Mouse (Mus musculus): ENCODE results near the gene Ccdc141. TPM values are rescaled to one million over a fixed set of nuclear protein-coding genes. Genes with fewer than 3 reads are reported as not detected.

Ccdc141 gene
- polyA plus RNA-seq, 1 experiment from 2014 or later: 19.6 TPM

DNA sequence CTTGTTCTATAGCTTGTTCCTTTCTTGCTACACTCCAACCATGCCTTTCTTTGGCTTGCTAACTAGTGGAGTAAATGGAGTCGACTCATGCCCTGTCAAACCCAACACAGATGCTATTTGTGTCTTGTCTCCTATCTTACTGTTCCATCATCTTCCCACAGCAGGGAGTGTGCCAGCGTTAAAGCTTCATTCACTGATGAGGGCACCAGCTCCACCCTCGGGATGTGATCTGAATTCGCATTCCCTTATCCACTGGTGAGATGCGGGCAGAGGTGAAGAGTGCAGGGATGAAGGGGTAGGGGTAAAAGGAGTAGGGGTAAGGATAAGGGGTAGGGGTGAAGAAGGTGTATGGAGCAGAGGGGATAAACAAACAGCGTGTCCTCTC lies 12.6 kb upstream of the Ccdc141 start:
- H3K4me1 ChIP-seq (replicated peaks; ENCODE audit: control insufficient read depth, insufficient read depth, low read length): no peaks in the 10 kb centered on the region

DNA sequence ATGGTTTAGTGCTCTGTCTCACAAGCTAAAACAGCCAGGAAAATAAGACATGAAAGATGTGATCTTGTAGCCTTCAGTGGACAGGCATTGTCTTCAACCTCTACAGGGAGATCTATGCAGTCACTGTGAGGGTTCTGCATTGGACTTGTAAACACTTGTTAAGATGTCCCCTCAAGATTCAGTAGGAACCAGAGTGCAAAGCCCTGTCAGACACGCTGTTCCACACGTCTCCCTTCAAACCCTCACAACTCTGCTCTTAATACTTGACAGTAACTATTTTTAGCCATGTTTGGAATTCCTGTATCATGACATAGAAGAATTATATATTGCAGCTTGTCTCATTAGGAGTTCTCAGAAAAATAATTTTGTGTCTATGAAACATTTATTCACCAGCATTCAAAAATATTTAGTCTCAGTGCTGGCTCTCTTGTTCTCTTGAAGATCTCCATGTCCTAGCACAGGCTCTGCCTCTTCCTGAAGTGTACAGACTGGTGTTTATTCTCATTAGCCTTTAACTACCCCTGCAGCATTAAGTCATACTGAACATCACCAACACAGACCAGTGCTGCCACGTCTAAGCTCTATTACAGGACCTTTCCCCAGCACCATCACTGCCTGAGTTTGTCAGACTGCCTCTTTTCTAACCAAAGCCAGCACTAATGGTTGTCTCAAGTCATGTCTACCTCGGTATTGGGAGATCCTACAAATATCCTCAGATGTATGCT lies 12.0 kb upstream of the Ccdc141 start:
- Histone ChIP-seq H3K9ac (ENCODE audit: low read length) (no peak overlapping the region), H3K4me1 (replicated peaks; ENCODE audit: control insufficient read depth, insufficient read depth, low read length) (no peaks in the 10 kb centered on the region), H3K27me3 (ENCODE audit: control insufficient read depth, insufficient read depth, low read depth, low read length) (no peaks in the 10 kb centered on the region), H3K9me3 (ENCODE audit: control insufficient read depth, low read length) (no peaks in the 10 kb centered on the region; the same call in 1 of the 2 replicates), H3K36me3 (ENCODE audit: control insufficient read depth, insufficient read depth, low read length) (peaks cover 2% of the 10 kb centered on the region; the same call in 1 of the 2 replicates), H3K4me2 (ENCODE audit: low read depth, low read length) (no peak overlapping the region), H3K27ac (ENCODE audit: low read length) (peak overlapping the region; percentile 32; the same call in 1 of the 2 replicates), H3K4me3 (ENCODE audit: low read length) (no peak overlapping the region)
- 47% methylated on average over 4 of the region's 4 CpGs for WGBS
- peak; percentile 62 for ATAC-seq (ENCODE audit: low read depth)

More for the DNA sequence above, 12.6 kb upstream of the Ccdc141 start:
- 71% methylated on average over 6 of the region's 6 CpGs for WGBS
- Histone ChIP-seq H3K36me3 (ENCODE audit: control insufficient read depth, insufficient read depth, low read length) (peaks cover 2% of the 10 kb centered on the region; the same call in 1 of the 2 replicates), H3K9ac (ENCODE audit: low read length) (no peak overlapping the region), H3K27ac (ENCODE audit: low read length) (0 out of 2 replicates have a peak overlapping the region, but pooled peaks have one; percentile 4), H3K4me2 (ENCODE audit: low read depth, low read length) (no peak overlapping the region), H3K27me3 (ENCODE audit: control insufficient read depth, insufficient read depth, low read depth, low read length) (no peaks in the 10 kb centered on the region), H3K4me3 (ENCODE audit: low read length) (no peak overlapping the region), H3K9me3 (ENCODE audit: control insufficient read depth, low read length) (no peaks in the 10 kb centered on the region; the same call in 1 of the 2 replicates)
- ATAC-seq (ENCODE audit: low read depth): 0 out of 2 replicates have a peak, but pooled peaks have one; percentile 31

DNA sequence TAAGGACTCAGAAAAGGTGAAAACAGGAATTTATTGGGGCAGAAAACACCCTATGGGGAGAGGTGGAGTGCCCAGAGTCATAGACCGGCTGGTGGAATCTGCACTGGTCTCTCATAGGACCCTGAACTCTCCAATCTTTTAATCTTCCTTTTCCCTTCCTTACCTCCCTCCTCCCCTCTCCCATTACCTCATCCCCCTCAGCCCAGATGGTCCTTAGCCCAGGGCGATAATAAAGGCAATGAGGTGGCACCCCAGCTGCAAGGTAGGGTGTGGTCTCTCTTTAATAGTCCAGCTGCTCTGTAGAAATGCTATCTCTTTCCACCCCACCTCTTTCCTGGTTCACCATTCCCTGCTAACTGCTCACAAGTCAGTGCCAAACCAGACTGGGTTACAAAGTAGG lies 7.0 kb upstream of the Ccdc141 start:
- H3K4me1 ChIP-seq (replicated peaks; ENCODE audit: control insufficient read depth, insufficient read depth, low read length): peaks cover 14% of the 10 kb centered on the region
- H3K9ac ChIP-seq (ENCODE audit: low read length): no peak overlapping the region
- no peaks in the 10 kb centered on the region; the same call in 1 of the 2 replicates for H3K9me3 ChIP-seq (ENCODE audit: control insufficient read depth, low read length)
- H3K4me3 ChIP-seq (ENCODE audit: low read length): no peak overlapping the region
- H3K36me3 ChIP-seq (ENCODE audit: control insufficient read depth, insufficient read depth, low read length): no peaks in the 10 kb centered on the region
- no peaks in the 10 kb centered on the region for H3K27me3 ChIP-seq (ENCODE audit: control insufficient read depth, insufficient read depth, low read depth, low read length)
- no peak overlapping the region for H3K4me2 ChIP-seq (ENCODE audit: low read depth, low read length)
- 73% methylated on average over 2 of the region's 2 CpGs for WGBS
- no peak overlapping the region for H3K27ac ChIP-seq (ENCODE audit: low read length)
- no peak for ATAC-seq (ENCODE audit: low read depth)

DNA sequence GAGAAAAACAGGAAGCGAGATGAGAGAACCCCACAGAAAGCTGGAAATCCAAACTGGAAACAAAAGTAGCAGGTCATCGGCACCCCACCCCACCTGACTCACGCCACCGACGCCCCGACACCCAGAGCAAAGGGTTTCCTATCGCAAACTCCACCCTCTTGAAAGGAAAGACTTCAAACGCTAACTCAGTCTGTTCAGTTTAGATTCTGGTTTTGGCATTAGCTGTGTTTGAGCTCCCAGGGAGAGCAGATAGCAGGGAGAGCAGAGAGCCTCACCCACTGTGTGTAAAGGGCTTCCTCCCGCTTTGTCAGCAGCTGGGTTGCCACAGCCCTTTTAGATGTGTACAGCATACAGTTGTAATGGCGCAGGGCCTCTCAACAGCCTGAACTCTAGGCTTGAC lies 6.0 kb upstream of the Ccdc141 start:
- H3K27me3 ChIP-seq (ENCODE audit: control insufficient read depth, insufficient read depth, low read depth, low read length): no peaks in the 10 kb centered on the region
- no peaks in the 10 kb centered on the region; the same call in 1 of the 2 replicates for H3K9me3 ChIP-seq (ENCODE audit: control insufficient read depth, low read length)
- H3K4me3 ChIP-seq (ENCODE audit: low read length): no peak overlapping the region
- WGBS: 23% methylated on average over 10 of the region's 10 CpGs
- ATAC-seq (ENCODE audit: low read depth): peak; percentile 53
- H3K4me1 ChIP-seq (replicated peaks; ENCODE audit: control insufficient read depth, insufficient read depth, low read length): peaks cover 21% of the 10 kb centered on the region
- H3K9ac ChIP-seq (ENCODE audit: low read length): no peak overlapping the region
- peak overlapping the region; percentile 6; the same call in 1 of the 2 replicates for H3K4me2 ChIP-seq (ENCODE audit: low read depth, low read length)
- H3K27ac ChIP-seq (ENCODE audit: low read length): no peak overlapping the region
- H3K36me3 ChIP-seq (ENCODE audit: control insufficient read depth, insufficient read depth, low read length): no peaks in the 10 kb centered on the region

DNA sequence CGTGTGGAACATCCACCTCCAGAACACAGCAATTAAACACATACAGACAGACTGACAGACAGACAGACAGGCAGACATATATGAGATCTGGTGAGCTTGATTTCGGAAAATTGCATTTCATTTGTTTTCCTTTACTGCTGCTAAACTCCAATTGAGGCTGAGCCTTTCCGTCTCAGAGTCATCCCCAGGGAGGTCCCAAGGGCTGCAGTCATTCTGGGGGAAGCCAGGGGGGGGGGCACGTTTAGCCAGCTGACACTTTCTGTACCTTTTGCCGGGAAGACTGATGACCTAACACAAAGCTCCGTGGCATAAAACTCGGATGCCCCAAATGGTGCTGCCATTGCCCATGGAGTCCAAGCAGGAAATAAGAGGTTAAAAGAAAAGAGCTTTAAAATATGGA lies 5.0 kb upstream of the Ccdc141 start:
- Histone ChIP-seq H3K9ac (ENCODE audit: low read length) (no peak overlapping the region), H3K9me3 (ENCODE audit: control insufficient read depth, low read length) (no peaks in the 10 kb centered on the region; the same call in 1 of the 2 replicates), H3K36me3 (ENCODE audit: control insufficient read depth, insufficient read depth, low read length) (no peaks in the 10 kb centered on the region), H3K27me3 (ENCODE audit: control insufficient read depth, insufficient read depth, low read depth, low read length) (no peaks in the 10 kb centered on the region), H3K27ac (ENCODE audit: low read length) (no peak overlapping the region), H3K4me3 (ENCODE audit: low read length) (no peak overlapping the region), H3K4me2 (ENCODE audit: low read depth, low read length) (no peak overlapping the region), H3K4me1 (replicated peaks; ENCODE audit: control insufficient read depth, insufficient read depth, low read length) (peaks cover 29% of the 10 kb centered on the region)
- 55% methylated on average over 7 of the region's 7 CpGs for WGBS
- ATAC-seq (ENCODE audit: low read depth): no peak

DNA sequence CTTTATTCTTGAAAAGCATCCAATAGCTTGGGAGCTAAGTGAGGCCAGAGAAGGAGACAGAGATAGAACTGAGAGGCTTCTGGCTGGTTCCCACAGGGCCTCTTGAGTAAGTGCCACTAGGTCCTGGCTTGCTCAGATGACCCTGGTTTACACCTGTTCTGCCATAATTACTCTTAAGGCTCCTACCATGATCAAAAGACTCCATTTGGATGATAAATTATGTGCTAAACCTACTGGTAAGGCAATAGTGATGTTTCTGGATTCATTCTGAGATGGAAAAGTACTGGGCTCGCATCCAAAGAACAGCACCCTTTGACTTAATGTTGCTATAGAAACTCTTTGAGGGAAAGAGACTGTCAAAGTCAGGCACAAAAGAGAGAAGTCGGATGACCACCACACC lies 3.9 kb upstream of the Ccdc141 start:
- H3K27ac ChIP-seq (ENCODE audit: low read length): no peak overlapping the region
- WGBS: 44% methylated on average over 2 of the region's 2 CpGs
- H3K9me3 ChIP-seq (ENCODE audit: control insufficient read depth, low read length): no peaks in the 10 kb centered on the region
- no peaks in the 10 kb centered on the region for H3K27me3 ChIP-seq (ENCODE audit: control insufficient read depth, insufficient read depth, low read depth, low read length)
- H3K4me3 ChIP-seq (ENCODE audit: low read length): no peak overlapping the region
- peaks cover 34% of the 10 kb centered on the region for H3K4me1 ChIP-seq (replicated peaks; ENCODE audit: control insufficient read depth, insufficient read depth, low read length)
- H3K4me2 ChIP-seq (ENCODE audit: low read depth, low read length): no peak overlapping the region
- no peak overlapping the region for H3K9ac ChIP-seq (ENCODE audit: low read length)
- ATAC-seq (ENCODE audit: low read depth): 0 out of 2 replicates have a peak, but pooled peaks have one; percentile 6
- no peaks in the 10 kb centered on the region for H3K36me3 ChIP-seq (ENCODE audit: control insufficient read depth, insufficient read depth, low read length)

DNA sequence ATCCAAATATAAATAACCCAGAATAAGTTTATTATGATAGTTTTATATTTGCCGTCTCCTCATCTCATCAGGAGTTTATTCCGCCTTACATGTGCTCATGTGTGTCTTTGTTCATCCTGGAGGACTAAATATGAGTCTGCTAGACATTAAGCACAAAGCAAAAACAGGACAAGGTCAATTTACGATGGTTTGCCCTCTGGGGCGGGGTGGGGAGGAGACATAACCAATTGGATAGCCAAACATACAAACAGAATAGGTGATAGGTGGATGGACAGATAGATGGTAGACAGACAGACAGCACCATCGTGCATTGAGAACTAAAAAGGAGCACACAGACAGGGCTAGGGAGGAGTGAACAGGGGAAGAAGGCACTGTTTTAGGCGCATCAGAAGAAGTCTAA lies 3.4 kb upstream of the Ccdc141 start:
- H3K9me3 ChIP-seq (ENCODE audit: control insufficient read depth, low read length): no peaks in the 10 kb centered on the region
- H3K9ac ChIP-seq (ENCODE audit: low read length): no peak overlapping the region
- no peaks in the 10 kb centered on the region for H3K27me3 ChIP-seq (ENCODE audit: control insufficient read depth, insufficient read depth, low read depth, low read length)
- H3K27ac ChIP-seq (ENCODE audit: low read length): no peak overlapping the region
- H3K36me3 ChIP-seq (ENCODE audit: control insufficient read depth, insufficient read depth, low read length): no peaks in the 10 kb centered on the region
- WGBS: 79% methylated on average over 6 of the region's 6 CpGs
- no peak overlapping the region for H3K4me2 ChIP-seq (ENCODE audit: low read depth, low read length)
- no peak for ATAC-seq (ENCODE audit: low read depth)
- H3K4me1 ChIP-seq (replicated peaks; ENCODE audit: control insufficient read depth, insufficient read depth, low read length): peaks cover 37% of the 10 kb centered on the region
- H3K4me3 ChIP-seq (ENCODE audit: low read length): no peak overlapping the region

DNA sequence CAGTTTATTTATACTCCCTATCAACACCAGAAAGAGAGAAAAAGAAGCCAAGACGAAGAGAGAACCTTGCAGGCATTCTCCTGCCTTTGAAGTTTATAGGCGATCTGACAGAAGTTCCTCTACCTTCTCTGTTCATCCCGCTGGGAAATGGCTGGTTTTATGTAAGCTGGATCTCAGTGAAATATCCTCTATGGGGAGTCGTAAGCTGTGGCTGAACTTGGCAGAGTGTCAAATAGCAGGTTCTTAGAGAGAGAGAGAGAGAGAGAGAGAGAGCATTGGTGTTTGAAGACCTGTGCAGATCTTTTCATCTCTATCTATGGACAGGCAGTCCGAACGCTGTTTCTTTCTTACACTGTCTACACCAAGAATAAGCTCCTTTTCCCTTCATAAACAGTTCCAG lies 2.9 kb upstream of the Ccdc141 start:
- no peaks in the 10 kb centered on the region for H3K9me3 ChIP-seq (ENCODE audit: control insufficient read depth, low read length)
- H3K4me3 ChIP-seq (ENCODE audit: low read length): no peak overlapping the region
- no peak overlapping the region for H3K9ac ChIP-seq (ENCODE audit: low read length)
- H3K27me3 ChIP-seq (ENCODE audit: control insufficient read depth, insufficient read depth, low read depth, low read length): no peaks in the 10 kb centered on the region
- no peak overlapping the region for H3K4me2 ChIP-seq (ENCODE audit: low read depth, low read length)
- H3K27ac ChIP-seq (ENCODE audit: low read length): no peak overlapping the region
- H3K4me1 ChIP-seq (replicated peaks; ENCODE audit: control insufficient read depth, insufficient read depth, low read length): peaks cover 37% of the 10 kb centered on the region
- 45% methylated on average over 6 of the region's 6 CpGs for WGBS
- no peaks in the 10 kb centered on the region for H3K36me3 ChIP-seq (ENCODE audit: control insufficient read depth, insufficient read depth, low read length)
- ATAC-seq (ENCODE audit: low read depth): no peak

DNA sequence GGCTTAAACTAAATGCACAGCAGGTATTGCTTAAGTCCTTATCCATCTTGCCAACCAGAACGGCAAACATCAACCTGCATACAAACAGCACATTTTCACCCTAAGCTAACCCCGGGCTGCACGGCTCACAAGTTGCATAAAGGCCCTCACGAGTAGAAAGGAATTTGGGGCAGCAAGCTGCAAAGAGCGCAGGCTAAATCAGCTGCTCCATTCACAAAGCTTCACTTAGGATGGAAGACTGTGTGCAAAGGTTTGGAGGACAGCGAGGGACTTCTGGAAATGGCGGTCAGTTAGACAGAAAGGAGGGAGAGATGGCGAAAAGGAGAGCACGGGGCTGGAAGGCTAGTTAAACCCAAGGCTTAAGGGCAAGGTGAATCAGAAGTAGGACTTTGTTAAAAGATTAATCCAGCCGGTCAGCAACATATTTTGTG lies 1.8 kb upstream of the Ccdc141 start:
- H3K9ac ChIP-seq (ENCODE audit: low read length): peak overlapping the region; percentile 42
- peak overlapping the region; percentile 32 for H3K27ac ChIP-seq (ENCODE audit: low read length)
- WGBS: 38% methylated on average over 10 of the region's 10 CpGs
- peak overlapping the region; percentile 35; the same call in 1 of the 2 replicates for H3K4me3 ChIP-seq (ENCODE audit: low read length)
- no peaks in the 10 kb centered on the region for H3K27me3 ChIP-seq (ENCODE audit: control insufficient read depth, insufficient read depth, low read depth, low read length)
- ATAC-seq (ENCODE audit: low read depth): no peak
- H3K4me2 ChIP-seq (ENCODE audit: low read depth, low read length): peak overlapping the region; percentile 86
- no peaks in the 10 kb centered on the region for H3K9me3 ChIP-seq (ENCODE audit: control insufficient read depth, low read length)
- H3K4me1 ChIP-seq (replicated peaks; ENCODE audit: control insufficient read depth, insufficient read depth, low read length): peaks cover 42% of the 10 kb centered on the region
- H3K36me3 ChIP-seq (ENCODE audit: control insufficient read depth, insufficient read depth, low read length): no peaks in the 10 kb centered on the region
